Mouse (Mus musculus) lung, embryonic 16.5 days (tissue): Measurements from ENCODE around the gene Azin2. TPM values are rescaled to one million over a fixed set of nuclear protein-coding genes. Genes with fewer than 3 reads are reported as not detected.
A peak's percentile ranks its signal among the peaks of the same experiment; 100 is the strongest.

Experiments
- ATAC-seq: fragments of 200-750 bp; cut with Nextera tagmentation; 2 replicates; pipeline ENCODE4 v1.8.0; 2017; ENCODE audit warnings: low read depth, mild to moderate bottlenecking, moderate library complexity
- H3K27ac ChIP-seq: fragments of 300-500 bp; sonication (generic); 2 replicates; pipeline ENCODE4 v1.5.1; 2014; ENCODE audit warnings: mild to moderate bottlenecking, control low read depth, low read length
- H3K27me3 ChIP-seq: fragments of 300-500 bp; sonication (generic); 2 replicates; pipeline ENCODE4 v1.6.1; 2014; ENCODE audit warnings: low read depth, low read length, mixed read lengths; ENCODE audit not compliant: control insufficient read depth, insufficient read depth
- H3K36me3 ChIP-seq: fragments of 300-500 bp; sonication (generic); 2 replicates; pipeline ENCODE4 v1.6.1; 2014; ENCODE audit warnings: low read length; ENCODE audit not compliant: control insufficient read depth, insufficient read depth
- H3K4me1 ChIP-seq: fragments of 300-500 bp; sonication (generic); replicated peaks from 2 replicates; pipeline ENCODE4 v1.6.1; 2014; ENCODE audit warnings: low read length, mixed read lengths; ENCODE audit not compliant: control insufficient read depth, insufficient read depth
- H3K4me2 ChIP-seq: fragments of 300-500 bp; sonication (generic); 2 replicates; pipeline ENCODE4 v1.6.1; 2014; ENCODE audit warnings: low read depth, low read length, control low read depth
- H3K4me3 ChIP-seq: fragments of 300-500 bp; sonication (generic); 2 replicates; pipeline ENCODE4 v1.5.1; 2014; ENCODE audit warnings: mild to moderate bottlenecking, low read length, control low read depth
- H3K9ac ChIP-seq: fragments of 300-500 bp; sonication (generic); 2 replicates; pipeline ENCODE4 v1.6.1; 2014; ENCODE audit warnings: low read length, control low read depth
- H3K9me3 ChIP-seq: fragments of 300-500 bp; sonication (generic); 2 replicates; pipeline ENCODE4 v1.6.1; 2016; ENCODE audit warnings: low read length; ENCODE audit not compliant: control insufficient read depth
- WGBS: fragments of 180-500 bp; shearing (Covaris S2); extraction: QIAGEN DNeasy Blood & Tissue Kit; methylation state at CpG from one replicate; pipeline ENCODE4 v1.1.7; 2014; 5-methylcytosine and 5-hydroxymethylcytosine counted together
- polyA plus RNA-seq: library from polyadenylated mRNA; unstranded; fragments of >200 nt; fragmentation: Nextera tagmentation; extraction: Ambion mirVana; gene quantifications from 2 replicates; pipeline ENCODE4 v1.2.1, GENCODE M21; 2015

Gene Azin2
- polyA plus RNA-seq, 1 experiment from 2014 or later = 23.2 TPM

- Histone ChIP-seq H3K9ac (no peak overlapping the region), H3K4me1 (peaks cover 42% of the 10 kb centered on the region), H3K4me2 (no peak overlapping the region), H3K4me3 (no peak overlapping the region), H3K9me3 (no peaks in the 10 kb centered on the region), H3K27ac (no peak overlapping the region), H3K27me3 (no peaks in the 10 kb centered on the region), H3K36me3 (peaks cover under 1% of the 10 kb centered on the region; the same call in 1 of the 2 replicates)
- ATAC-seq = no peak
- WGBS = 71% methylated on average over 7 of the region's 7 CpGs
These were observed 33.0 kb upstream of the Azin2 start for GRCm38 (mm10) chr4:128995238-128995637.

- Histone ChIP-seq H3K36me3 (no peaks in the 10 kb centered on the region), H3K27me3 (no peaks in the 10 kb centered on the region), H3K27ac (peak overlapping the region; percentile 76), H3K4me2 (peak overlapping the region; percentile 82), H3K9me3 (no peaks in the 10 kb centered on the region), H3K4me3 (peak overlapping the region; percentile 86), H3K9ac (peak overlapping the region; percentile 82), H3K4me1 (peaks cover 35% of the 10 kb centered on the region)
- WGBS = under 1% methylated on average over 12 of the region's 12 CpGs
- no peak for ATAC-seq
These were observed 31.4 kb upstream of the Azin2 start for GRCm38 (mm10) chr4:128993675-128994074.

- H3K4me1 ChIP-seq = peaks cover 30% of the 10 kb centered on the region
These were observed 30.9 kb upstream of the Azin2 start for GRCm38 (mm10) chr4:128993025-128993662.

GRCm38 (mm10) chr4:128992176-128992575 lies 29.9 kb upstream of the Azin2 start:
- Histone ChIP-seq H3K4me2 (no peak overlapping the region), H3K9ac (no peak overlapping the region), H3K4me3 (no peak overlapping the region), H3K4me1 (peaks cover 20% of the 10 kb centered on the region), H3K27ac (no peak overlapping the region), H3K27me3 (no peaks in the 10 kb centered on the region), H3K36me3 (no peaks in the 10 kb centered on the region), H3K9me3 (no peaks in the 10 kb centered on the region)
- no peak for ATAC-seq
- WGBS = 84% methylated on average over 3 of the region's 3 CpGs

More at GRCm38 (mm10) chr4:128993025-128993662, 30.9 kb upstream of the Azin2 start:
- Histone ChIP-seq H3K27me3 (no peaks in the 10 kb centered on the region), H3K27ac (peak overlapping the region; percentile 76), H3K36me3 (no peaks in the 10 kb centered on the region), H3K4me3 (peak overlapping the region; percentile 86), H3K9me3 (no peaks in the 10 kb centered on the region), H3K4me2 (peak overlapping the region; percentile 82), H3K9ac (peak overlapping the region; percentile 82)
- WGBS = under 1% methylated on average over 49 of the region's 49 CpGs
- ATAC-seq = peak; percentile 99

GRCm38 (mm10) chr4:128991500-128992008 lies 29.3 kb upstream of the Azin2 start, which contains the start of gene Ak2:
TSS of gene Ak2 (plus strand) at chr4:128991958.
- Histone ChIP-seq H3K9ac (0 out of 2 replicates have a peak within 1 kb of the TSS, but pooled peaks have one; percentile 21), H3K4me2 (peak within 1 kb of the TSS; percentile 33; the same call in 1 of the 2 replicates), H3K36me3 (no peaks in the 10 kb centered on the region), H3K9me3 (no peaks in the 10 kb centered on the region), H3K4me3 (no peak within 1 kb of the TSS), H3K27me3 (no peaks in the 10 kb centered on the region), H3K27ac (0 out of 2 replicates have a peak within 1 kb of the TSS, but pooled peaks have one; percentile 27), H3K4me1 (peaks cover 15% of the 10 kb centered on the region)
- 90% methylated on average over 9 of the region's 9 CpGs for WGBS
- ATAC-seq = no peak

GRCm38 (mm10) chr4:128989678-128990077 lies 27.4 kb upstream of the Azin2 start:
- H3K27ac ChIP-seq = no peak overlapping the region
- no peaks in the 10 kb centered on the region for H3K9me3 ChIP-seq
- no peak overlapping the region for H3K4me2 ChIP-seq
- H3K4me1 ChIP-seq = peaks cover 12% of the 10 kb centered on the region
- H3K27me3 ChIP-seq = no peaks in the 10 kb centered on the region
- WGBS = 46% methylated on average over 11 of the region's 11 CpGs
- no peak overlapping the region for H3K9ac ChIP-seq
- ATAC-seq = no peak
- H3K36me3 ChIP-seq = no peaks in the 10 kb centered on the region
- H3K4me3 ChIP-seq = no peak overlapping the region

- Histone ChIP-seq H3K27me3 (no peaks in the 10 kb centered on the region), H3K9me3 (no peaks in the 10 kb centered on the region), H3K27ac (no peak overlapping the region), H3K4me1 (peaks cover 5% of the 10 kb centered on the region), H3K4me3 (no peak overlapping the region), H3K36me3 (no peaks in the 10 kb centered on the region), H3K9ac (no peak overlapping the region), H3K4me2 (no peak overlapping the region)
- ATAC-seq = no peak
- WGBS = 64% methylated on average over 3 of the region's 3 CpGs
These were observed 26.7 kb upstream of the Azin2 start for GRCm38 (mm10) chr4:128988911-128989310.

GRCm38 (mm10) chr4:128984600-128984999 lies 22.4 kb upstream of the Azin2 start:
- Histone ChIP-seq H3K9ac (no peak overlapping the region), H3K27ac (no peak overlapping the region), H3K4me3 (no peak overlapping the region), H3K9me3 (no peaks in the 10 kb centered on the region), H3K36me3 (no peaks in the 10 kb centered on the region), H3K4me2 (no peak overlapping the region), H3K27me3 (no peaks in the 10 kb centered on the region), H3K4me1 (peaks cover 5% of the 10 kb centered on the region)
- WGBS = 47% methylated on average over 3 of the region's 3 CpGs
- ATAC-seq = no peak

GRCm38 (mm10) chr4:128983656-128984055 lies 21.4 kb upstream of the Azin2 start:
- Histone ChIP-seq H3K36me3 (no peaks in the 10 kb centered on the region), H3K27ac (no peak overlapping the region), H3K4me3 (no peak overlapping the region), H3K4me2 (no peak overlapping the region), H3K9ac (no peak overlapping the region), H3K27me3 (no peaks in the 10 kb centered on the region), H3K9me3 (no peaks in the 10 kb centered on the region), H3K4me1 (peaks cover 5% of the 10 kb centered on the region)
- no peak for ATAC-seq
- 37% methylated on average over 2 of the region's 2 CpGs for WGBS
